Mouse (Mus musculus) bone marrow macrophage, adult 2 months (primary cell): Measurements from ENCODE around the gene Dzip1l. TPM values are rescaled to one million over a fixed set of nuclear protein-coding genes. Genes with fewer than 3 reads are reported as not detected.

Experiments used
- H3K27ac ChIP-seq: 2 replicates; pipeline ENCODE4 v1.5.1; 2012; ENCODE audit warnings: low read depth, low read length; ENCODE audit not compliant: insufficient read depth
- H3K4me1 ChIP-seq: 2 replicates; pipeline ENCODE4 v1.6.1; 2012; ENCODE audit warnings: low read length; ENCODE audit not compliant: control insufficient read depth, insufficient read depth
- H3K4me3 ChIP-seq: 2 replicates; pipeline ENCODE4 v1.5.1; 2012; ENCODE audit warnings: mild to moderate bottlenecking, low read length, moderate library complexity; ENCODE audit not compliant: insufficient read depth
- CTCF ChIP-seq: IDR thresholded peaks from 2 replicates; pipeline ENCODE4 v1.5.1; 2012; ENCODE audit warnings: low read depth, mild to moderate bottlenecking, low read length, moderate library complexity
- POLR2A ChIP-seq: IDR thresholded peaks from 2 replicates; pipeline ENCODE4 v1.6.1; 2012; ENCODE audit warnings: mild to moderate bottlenecking, low read depth, low read length, borderline replicate concordance
- polyA plus RNA-seq: library from polyadenylated mRNA; stranded (reverse); fragments of >200 nt; gene quantifications from 2 replicates; pipeline ENCODE4 v1.2.4, GENCODE M21; 2012; ENCODE audit not compliant: missing spikeins, insufficient read depth, insufficient read length

The Dzip1l gene
- polyA plus RNA-seq, 1 experiment, result 0.24 TPM

DNA sequence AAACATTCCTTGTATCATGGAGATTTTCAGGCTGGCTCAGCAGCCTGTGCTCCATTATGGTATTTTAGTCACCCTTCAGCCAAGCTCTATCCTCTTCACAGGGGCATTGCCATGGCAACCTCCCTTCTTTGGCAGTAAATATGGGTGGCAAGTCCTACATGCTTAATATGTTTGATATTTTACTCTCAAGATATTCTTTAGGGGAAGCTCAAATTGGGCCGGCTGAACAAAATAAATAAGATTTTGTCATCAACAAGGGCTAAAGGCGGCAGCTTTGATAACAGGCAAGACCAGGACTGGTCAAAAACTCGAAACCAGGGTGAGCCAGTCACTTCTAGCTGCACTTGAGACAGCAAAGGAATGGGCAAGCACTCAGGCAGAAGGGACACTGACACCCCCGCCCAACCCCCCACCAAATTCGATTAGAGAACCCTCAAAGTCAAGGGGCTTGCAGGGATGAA, 55.8 kb downstream of the Dzip1l start:
- no peak for TF ChIP-seq POLR2A
- TF ChIP-seq CTCF, result no peak
- Histone ChIP-seq H3K27ac (no peak overlapping the region), H3K4me3 (no peak overlapping the region), H3K4me1 (no peaks in the 10 kb centered on the region)

DNA sequence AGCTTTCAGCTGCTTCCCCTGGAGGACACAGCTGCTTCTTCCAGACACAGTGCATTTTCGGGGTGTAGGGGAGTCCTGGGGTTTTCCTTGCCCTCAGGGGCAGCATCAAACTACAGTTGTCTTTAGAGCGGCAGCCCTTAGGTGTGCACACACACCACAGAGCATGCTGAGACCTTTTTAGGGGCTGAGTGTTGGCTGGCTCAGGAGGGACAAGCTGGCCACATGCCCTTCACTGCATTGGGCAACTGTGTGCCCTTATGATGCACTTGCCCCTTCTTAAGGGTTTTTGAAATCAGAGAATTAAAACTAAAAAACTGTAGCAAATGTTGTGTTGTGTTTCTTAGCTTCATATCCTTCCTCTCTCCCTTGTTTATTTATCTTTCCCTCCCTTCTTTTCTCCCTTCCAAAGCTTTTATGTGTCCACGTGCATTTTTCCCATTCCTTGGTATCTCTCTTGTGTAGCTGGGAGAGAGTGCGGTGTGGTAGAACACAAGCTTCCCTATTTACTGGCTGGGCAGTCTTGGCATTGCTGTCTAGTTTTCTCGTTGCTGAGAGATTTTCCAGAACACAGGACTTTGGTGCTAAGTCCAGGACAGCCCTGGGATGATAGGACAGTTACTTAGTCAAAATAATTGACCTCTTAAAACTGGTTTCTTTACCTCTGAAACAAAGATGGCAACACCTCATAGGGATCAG, 56.4 kb downstream of the Dzip1l start:
- TF ChIP-seq POLR2A, result no peak
- no peak for TF ChIP-seq CTCF
- Histone ChIP-seq H3K4me3 (no peak overlapping the region), H3K4me1 (no peaks in the 10 kb centered on the region), H3K27ac (no peak overlapping the region)

DNA sequence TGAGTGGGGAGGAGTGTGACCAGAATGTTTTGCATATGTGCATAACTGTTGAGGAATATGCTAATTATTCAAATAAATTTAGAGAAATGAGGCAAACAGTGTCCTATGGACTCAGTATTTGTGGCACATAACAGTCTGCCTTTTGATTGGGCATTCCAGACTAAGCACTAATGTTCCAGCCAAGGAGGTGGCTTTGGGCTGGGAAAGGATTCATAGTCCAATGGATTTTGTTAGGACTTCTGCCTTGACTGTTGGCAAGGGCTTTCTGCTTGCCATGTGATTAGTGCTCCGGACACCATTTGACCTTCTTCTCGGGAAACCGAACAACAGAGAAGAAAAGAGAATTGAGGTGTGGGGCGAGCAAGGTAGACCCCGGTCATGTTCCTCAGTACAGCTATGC, 60.5 kb downstream of the Dzip1l start:
- H3K27ac ChIP-seq, result no peak overlapping the region
- TF ChIP-seq CTCF (no peak), POLR2A (no peak)
- H3K4me1 ChIP-seq, result no peaks in the 10 kb centered on the region
- no peak overlapping the region for H3K4me3 ChIP-seq

DNA sequence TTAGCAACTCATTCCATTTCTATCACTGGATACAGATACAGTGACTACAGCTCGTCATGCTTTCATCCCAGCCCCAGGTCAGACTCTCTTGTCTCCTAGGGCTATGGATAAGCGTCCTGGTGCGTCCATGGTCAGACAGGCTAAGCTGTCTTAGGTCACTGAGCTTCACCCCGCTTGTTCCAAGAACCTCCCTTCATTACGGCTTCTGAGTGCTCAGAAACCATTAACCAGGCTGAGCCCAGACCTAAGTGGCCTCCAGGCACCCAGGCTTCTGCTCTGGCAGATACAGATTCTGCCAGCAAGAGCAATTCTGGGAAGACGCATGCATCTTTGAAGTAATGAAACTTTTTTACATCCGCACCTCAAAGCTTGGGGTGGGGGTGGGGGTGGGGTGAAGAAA, 61.1 kb downstream of the Dzip1l start:
- H3K27ac ChIP-seq, result no peak overlapping the region
- no peaks in the 10 kb centered on the region for H3K4me1 ChIP-seq
- TF ChIP-seq POLR2A (no peak), CTCF (no peak)
- H3K4me3 ChIP-seq, result no peak overlapping the region

DNA sequence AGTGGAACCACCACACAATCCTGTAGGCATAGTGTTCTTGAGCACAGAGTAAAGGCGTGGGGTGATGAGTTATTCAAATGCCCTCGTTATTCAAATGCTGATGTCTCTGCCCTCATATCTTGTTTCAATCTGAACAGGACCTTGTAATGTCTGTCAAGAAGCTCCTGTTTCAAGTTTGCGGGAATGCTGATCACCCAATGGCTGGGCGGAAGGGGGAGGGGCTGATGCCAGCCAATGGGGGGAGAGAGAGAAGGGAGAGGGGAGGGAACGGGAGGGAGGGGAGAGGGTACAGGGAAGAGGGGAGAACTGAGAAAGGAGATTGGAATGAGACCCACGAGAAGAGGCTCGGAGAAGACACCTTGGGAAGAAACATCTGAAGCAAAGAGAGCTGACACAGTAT, 65.7 kb downstream of the Dzip1l start:
- Histone ChIP-seq H3K4me3 (no peak overlapping the region), H3K4me1 (no peaks in the 10 kb centered on the region), H3K27ac (no peak overlapping the region)
- no peak for TF ChIP-seq POLR2A
- TF ChIP-seq CTCF, result no peak

DNA sequence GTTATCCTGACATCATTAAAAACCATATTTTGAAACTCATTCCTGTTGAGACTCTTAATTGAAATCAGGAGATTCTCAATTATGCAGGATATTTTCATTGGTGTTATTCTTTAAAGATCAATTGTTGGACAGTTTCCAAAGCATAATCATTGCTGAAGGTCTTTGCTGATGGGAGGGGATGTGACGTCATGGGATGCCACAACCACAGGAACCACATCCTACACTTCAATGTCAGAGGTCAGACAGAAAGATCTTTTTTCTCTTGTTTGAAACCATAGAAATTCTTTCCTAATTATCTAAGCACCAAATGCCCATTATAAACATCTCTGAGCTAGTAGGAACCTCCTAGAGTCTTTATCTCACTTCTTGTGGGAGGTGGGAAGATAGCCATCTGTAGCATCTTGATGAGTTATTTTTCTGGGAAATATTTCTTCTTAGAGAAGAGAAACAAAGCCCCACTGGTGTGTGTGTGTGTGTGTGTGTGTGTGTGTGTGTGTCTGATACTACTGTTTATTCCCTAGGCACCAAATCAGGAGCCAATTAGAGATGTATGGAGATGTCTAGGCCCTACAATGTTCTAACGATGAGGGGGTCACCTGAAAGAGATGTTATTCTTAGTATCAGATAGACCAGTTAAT, 70.6 kb downstream of the Dzip1l start:
- H3K4me3 ChIP-seq, result no peak overlapping the region
- H3K27ac ChIP-seq, result no peak overlapping the region
- no peak for TF ChIP-seq CTCF
- no peak for TF ChIP-seq POLR2A
- no peaks in the 10 kb centered on the region for H3K4me1 ChIP-seq

DNA sequence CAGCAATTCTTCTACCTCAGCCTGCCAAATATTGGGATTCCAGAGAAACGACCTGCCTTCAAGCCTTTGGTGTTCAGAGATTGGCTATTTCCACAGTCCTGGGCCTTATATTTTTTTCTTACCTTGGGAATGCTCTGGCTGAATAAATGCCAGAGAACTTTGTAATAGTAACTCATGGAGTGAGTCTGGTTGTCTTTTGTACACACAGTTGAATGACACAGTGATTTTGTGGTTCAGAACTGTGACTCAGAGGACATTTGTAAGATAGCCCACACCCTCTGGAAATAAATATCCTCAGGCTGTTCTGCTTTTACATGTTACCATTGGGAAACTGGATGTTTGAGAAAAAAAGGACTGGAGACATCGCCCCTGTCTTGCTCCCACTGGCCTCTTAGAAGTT, 71.9 kb downstream of the Dzip1l start:
- no peak overlapping the region for H3K4me3 ChIP-seq
- TF ChIP-seq CTCF (no peak), POLR2A (no peak)
- H3K4me1 ChIP-seq, result no peaks in the 10 kb centered on the region
- H3K27ac ChIP-seq, result no peak overlapping the region

DNA sequence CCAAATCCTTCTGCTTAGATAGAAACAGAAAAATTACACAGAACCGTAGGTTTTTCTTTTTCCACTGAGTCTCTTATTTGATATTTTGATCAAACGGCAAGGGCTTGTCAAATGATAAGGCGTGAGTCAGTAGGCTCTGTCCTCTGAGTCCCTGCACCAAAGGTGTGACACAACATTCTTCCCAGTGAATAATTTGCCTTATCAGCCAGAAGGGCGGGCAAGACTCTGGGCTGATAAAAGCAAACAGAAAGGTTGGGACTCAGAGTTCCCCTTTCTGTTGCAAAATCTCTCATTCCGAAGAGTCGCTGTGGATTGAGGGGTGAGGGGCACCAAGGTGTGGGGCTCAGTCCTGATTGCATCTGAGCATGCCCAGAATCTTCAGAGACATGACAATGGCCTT, 72.9 kb downstream of the Dzip1l start:
- TF ChIP-seq CTCF (no peak), POLR2A (no peak)
- Histone ChIP-seq H3K4me3 (no peak overlapping the region), H3K4me1 (no peaks in the 10 kb centered on the region), H3K27ac (no peak overlapping the region)

DNA sequence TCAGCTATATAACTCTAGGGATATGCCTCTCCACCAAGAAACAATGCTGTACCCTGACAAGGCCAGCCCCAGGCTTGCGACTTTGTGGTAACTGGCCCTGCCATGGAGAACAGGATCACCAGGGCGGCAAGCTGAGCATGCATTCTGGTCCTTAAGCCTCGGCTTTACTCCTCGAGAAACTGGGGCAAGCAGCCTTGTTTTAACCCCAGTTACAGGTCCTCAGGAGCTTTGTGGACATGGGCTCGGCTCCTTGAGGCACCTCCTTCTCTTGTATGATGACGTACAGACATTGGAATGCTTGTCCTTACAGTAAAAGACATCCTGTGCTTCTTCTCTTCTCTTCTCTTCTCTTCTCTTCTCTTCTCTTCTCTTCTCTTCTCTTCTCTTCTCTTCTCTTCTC, 74.4 kb downstream of the Dzip1l start:
- H3K4me3 ChIP-seq, result no peak overlapping the region
- no peak overlapping the region for H3K27ac ChIP-seq
- TF ChIP-seq POLR2A, result no peak
- TF ChIP-seq CTCF, result no peak
- H3K4me1 ChIP-seq, result no peaks in the 10 kb centered on the region

DNA sequence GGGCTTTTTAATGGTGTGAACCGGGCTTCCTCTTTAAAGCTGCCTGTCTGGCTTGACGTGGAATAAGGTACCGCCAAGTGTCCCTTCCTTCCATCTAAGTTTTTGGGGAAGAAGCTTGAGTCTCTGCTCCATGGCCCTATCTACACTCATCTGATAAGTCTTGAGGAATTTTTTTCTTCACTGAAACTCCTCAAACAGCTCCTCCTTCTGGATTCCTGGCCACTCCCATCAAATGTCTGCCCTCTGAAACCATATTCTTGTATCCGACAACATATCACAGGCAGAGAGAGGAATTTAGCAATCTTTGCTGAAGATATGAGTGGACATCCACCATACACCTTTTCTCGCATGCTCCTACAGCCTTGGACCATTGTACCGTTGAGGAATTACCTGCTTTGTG, 77.0 kb downstream of the Dzip1l start:
- no peaks in the 10 kb centered on the region for H3K4me1 ChIP-seq
- no peak overlapping the region for H3K27ac ChIP-seq
- TF ChIP-seq POLR2A, result no peak
- no peak for TF ChIP-seq CTCF
- H3K4me3 ChIP-seq, result no peak overlapping the region
